Comparison of ENCODE assay signal across 23 mouse cellular contexts in genomic region chr2:122863971-122864348, GRCm38 (mm10).
A peak's percentile ranks its signal among the peaks of the same experiment; 100 is the strongest.
DNase-seq lines count a peak whose midpoint lies in the region; ATAC-seq and TF ChIP-seq lines count a peak whose summit lies in the region.
"Had no signal": no experiment of that assay in that cellular context is flagged by ENCODE, and none has a peak within 500 bp of the region (broad histone marks: within the 10 kb centered on the region; RNA-seq: fewer than 3 reads in every experiment).

No protein-coding gene starts in this region.

- no peak overlapping the region for H3K9ac ChIP-seq in hindbrain, embryonic 14.5 days
- H3K9ac ChIP-seq in hindbrain, embryonic 16.5 days (ENCODE audit: low read depth, low read length): no peak overlapping the region
- H3K9ac ChIP-seq: embryonic facial prominence, embryonic 12.5 days; heart, embryonic 13.5 days had no signal

- H3K4me2 ChIP-seq in hindbrain, embryonic 14.5 days (replicated peaks): peak overlapping the region; percentile 1; the same call in 1 of the 2 replicates
- H3K4me2 ChIP-seq in hindbrain, embryonic 16.5 days (ENCODE audit: low read length): no peak overlapping the region
- H3K4me2 ChIP-seq: embryonic facial prominence, embryonic 12.5 days; heart, embryonic 13.5 days had no signal

- no peak overlapping the region for H3K4me3 ChIP-seq in hindbrain, embryonic 14.5 days (replicated peaks; ENCODE audit: low read length)
- no peak overlapping the region for H3K4me3 ChIP-seq in hindbrain, embryonic 16.5 days (ENCODE audit: low read length)
- H3K4me3 ChIP-seq in cerebellum, adult 2 months (replicated peaks; ENCODE audit: insufficient read depth, low read depth, low read length): no peak overlapping the region
- H3K4me3 ChIP-seq: embryonic facial prominence, embryonic 12.5 days; heart, embryonic 13.5 days; layer of hippocampus, adult 2 months had no signal

- H3K4me1 ChIP-seq in hindbrain, embryonic 14.5 days (replicated peaks; ENCODE audit: control insufficient read depth, insufficient read depth, low read length): no peaks in the 10 kb centered on the region
- H3K4me1 ChIP-seq in hindbrain, embryonic 16.5 days (ENCODE audit: control insufficient read depth, insufficient read depth, low read depth, low read length): no peaks in the 10 kb centered on the region
- H3K4me1 ChIP-seq in cerebellum, adult 2 months (ENCODE audit: control insufficient read depth, insufficient read depth, low read length): no peaks in the 10 kb centered on the region
- H3K4me1 ChIP-seq: embryonic facial prominence, embryonic 12.5 days; heart, embryonic 13.5 days had no signal

- DNase-seq in hindbrain, embryonic 14.5 days (ENCODE audit: low spot score): no peak
- DNase-seq in brain, embryonic 14.5 days (ENCODE audit: low read depth): peak; percentile 12
- peak; percentile 12 to 31 for DNase-seq in cerebellum, adult 2 months
- DNase-seq in cerebellum, postnatal 36 days: peak; percentile 4 to 9
- DNase-seq in frontal cortex, adult 2 months (ENCODE audit: extremely low spot score in 1 of 2, low spot score in 1 of 2): no peak
- no peak for DNase-seq in ovary, postnatal 14 days (ENCODE audit: low spot score)
- DNase-seq: adrenal gland, adult 2 months; B cell, adult 2 months; gastrocnemius, postnatal 14 days; heart, adult 18-20 months; heart, postnatal 14 days; kidney, postnatal 25 days; lung, postnatal 4 days had no signal

- no peaks in the 10 kb centered on the region for H3K36me3 ChIP-seq in hindbrain, embryonic 14.5 days (replicated peaks; ENCODE audit: control insufficient read depth, insufficient read depth)
- no peaks in the 10 kb centered on the region for H3K36me3 ChIP-seq in hindbrain, embryonic 16.5 days (ENCODE audit: control insufficient read depth, insufficient read depth, low read length)
- H3K36me3 ChIP-seq: embryonic facial prominence, embryonic 12.5 days; G1E; heart, embryonic 13.5 days had no signal

- H3K27ac ChIP-seq in hindbrain, embryonic 14.5 days: no peak overlapping the region
- no peak overlapping the region for H3K27ac ChIP-seq in hindbrain, embryonic 16.5 days (ENCODE audit: low read depth, low read length)
- no peak overlapping the region for H3K27ac ChIP-seq in cerebellum, adult 2 months (ENCODE audit: insufficient read depth, low read length)
- H3K27ac ChIP-seq: embryonic facial prominence, embryonic 12.5 days; heart, embryonic 13.5 days; layer of hippocampus, adult 2 months; stomach, postnatal 0 days had no signal

- WGBS in hindbrain, embryonic 14.5 days: 69% methylated on average over 1 of the region's 1 CpGs
- WGBS in hindbrain, embryonic 16.5 days: 76% methylated on average over 1 of the region's 1 CpGs
- 49% methylated on average over 1 of the region's 1 CpGs for WGBS in cerebellum, adult 2 months

- H3K9me3 ChIP-seq in hindbrain, embryonic 14.5 days (ENCODE audit: control insufficient read depth, low read length): no peaks in the 10 kb centered on the region
- H3K9me3 ChIP-seq in hindbrain, embryonic 16.5 days (ENCODE audit: control insufficient read depth, low read length): no peaks in the 10 kb centered on the region
- H3K9me3 ChIP-seq: embryonic facial prominence, embryonic 12.5 days; heart, embryonic 13.5 days had no signal

- no peak for TF ChIP-seq POLR2A in brain, embryonic 14.5 days (IDR thresholded peaks at IDR 0.05; ENCODE audit: borderline replicate concordance, extremely low read depth, insufficient read depth, insufficient read length, poor library complexity, severe bottlenecking)
- no peak for TF ChIP-seq POLR2A in cerebellum, adult 2 months (IDR thresholded peaks at IDR 0.05; ENCODE audit: borderline replicate concordance, insufficient read depth, low read length)

- no peaks in the 10 kb centered on the region for H3K27me3 ChIP-seq in hindbrain, embryonic 14.5 days (ENCODE audit: control insufficient read depth, insufficient read depth, low read length)
- no peaks in the 10 kb centered on the region for H3K27me3 ChIP-seq in hindbrain, embryonic 16.5 days (replicated peaks; ENCODE audit: control insufficient read depth, insufficient read depth, low read length)
- H3K27me3 ChIP-seq in cerebellum, adult 2 months (ENCODE audit: control insufficient read depth, insufficient read depth, low read length): no peaks in the 10 kb centered on the region
- H3K27me3 ChIP-seq: CH12.LX; embryonic facial prominence, embryonic 12.5 days; heart, embryonic 13.5 days had no signal

- TF ChIP-seq CTCF in brain, embryonic 14.5 days (IDR thresholded peaks at IDR 0.05; ENCODE audit: borderline replicate concordance, extremely low read depth, insufficient read depth, insufficient read length): no peak
- no peak for TF ChIP-seq CTCF in cerebellum, adult 2 months (IDR thresholded peaks at IDR 0.05; ENCODE audit: borderline replicate concordance, insufficient read depth, low read depth, low read length)

- ATAC-seq in hindbrain, embryonic 14.5 days (ENCODE audit: low FRiP score): no peak
- ATAC-seq in hindbrain, embryonic 16.5 days: no peak
- ATAC-seq: forebrain, embryonic 14.5 days; intestine, postnatal 0 days; Patski had no signal

Comparison
In these comparisons a context has a peak if more than half of its experiments do, and no peak if none do; other contexts are left out.
1. DNase-seq: peak in brain, embryonic 14.5 days (single experiment), cerebellum, adult 2 months (2 of 2) and cerebellum, postnatal 36 days (2 of 2); none in hindbrain, embryonic 14.5 days (single experiment), frontal cortex, adult 2 months (0 of 2) and ovary, postnatal 14 days (single experiment).